Mouse (Mus musculus) hindbrain, embryonic 13.5 days (tissue): ENCODE results near the gene Rab17. TPM values are rescaled to one million over a fixed set of nuclear protein-coding genes. Genes with fewer than 3 reads are reported as not detected.

Source experiments
- ATAC-seq: fragments of 200-750 bp; cut with Nextera tagmentation; 2 replicates; pipeline ENCODE4 v1.8.0; 2017; ENCODE audit warnings: moderate TSS enrichment; ENCODE audit not compliant: low FRiP score
- H3K27ac ChIP-seq: fragments of 300-500 bp; sonication (generic); 2 replicates; pipeline ENCODE4 v1.5.1; 2015; ENCODE audit warnings: inconsistent platforms, mild to moderate bottlenecking, moderate library complexity
- H3K27me3 ChIP-seq: fragments of 300-500 bp; sonication (generic); 2 replicates; pipeline ENCODE4 v1.6.1; 2015; ENCODE audit warnings: mild to moderate bottlenecking, inconsistent platforms
- H3K36me3 ChIP-seq: fragments of 300-500 bp; sonication (generic); 2 replicates; pipeline ENCODE4 v1.6.1; 2015; ENCODE audit warnings: mild to moderate bottlenecking, inconsistent platforms
- H3K4me1 ChIP-seq: fragments of 300-500 bp; sonication (generic); replicated peaks from 2 replicates; pipeline ENCODE4 v1.6.1; 2015; ENCODE audit warnings: inconsistent platforms
- H3K4me2 ChIP-seq: fragments of 300-500 bp; sonication (generic); 2 replicates; pipeline ENCODE4 v1.6.1; 2015; ENCODE audit warnings: inconsistent platforms, mild to moderate bottlenecking, moderate library complexity
- H3K4me3 ChIP-seq: fragments of 300-500 bp; sonication (generic); 2 replicates; pipeline ENCODE4 v1.5.1; 2015; ENCODE audit warnings: mild to moderate bottlenecking, inconsistent platforms
- H3K9ac ChIP-seq: fragments of 300-500 bp; sonication (generic); 2 replicates; pipeline ENCODE4 v1.6.1; 2015; ENCODE audit warnings: mild to moderate bottlenecking, inconsistent platforms
- H3K9me3 ChIP-seq: fragments of 300-500 bp; sonication (generic); 2 replicates; pipeline ENCODE4 v1.6.1; 2016; ENCODE audit warnings: inconsistent platforms
- WGBS: fragments of 180-500 bp; shearing (Covaris S2); methylation state at CpG from one replicate; pipeline ENCODE4 v1.1.7; 2015; 5-methylcytosine and 5-hydroxymethylcytosine counted together
- polyA plus RNA-seq: library from polyadenylated mRNA; unstranded; fragments of >200 nt; fragmentation: Nextera tagmentation; extraction: Ambion mirVana; gene quantifications from 2 replicates; pipeline ENCODE4 v1.2.1, GENCODE M21; 2015

Rab17 gene
- polyA plus RNA-seq, 1 experiment from 2014 or later = 0.55 TPM

GRCm38 (mm10) chr1:90921687-90922086 is 47.8 kb downstream of the Rab17 start:
- Histone ChIP-seq H3K4me3 (no peak overlapping the region), H3K4me2 (no peak overlapping the region), H3K9ac (no peak overlapping the region), H3K27me3 (peaks cover 5% of the 10 kb centered on the region; the same call in 1 of the 2 replicates), H3K4me1 (no peaks in the 10 kb centered on the region), H3K9me3 (peaks cover 16% of the 10 kb centered on the region), H3K27ac (no peak overlapping the region), H3K36me3 (no peaks in the 10 kb centered on the region)
- 94% methylated on average over 9 of the region's 9 CpGs for WGBS
- ATAC-seq = no peak

- Histone ChIP-seq H3K4me1 (peaks cover 10% of the 10 kb centered on the region), H3K36me3 (no peaks in the 10 kb centered on the region), H3K4me3 (no peak overlapping the region), H3K9ac (no peak overlapping the region), H3K4me2 (no peak overlapping the region), H3K9me3 (peaks cover 16% of the 10 kb centered on the region), H3K27ac (no peak overlapping the region), H3K27me3 (peaks cover 30% of the 10 kb centered on the region)
- 78% methylated on average over 6 of the region's 6 CpGs for WGBS
- no peak for ATAC-seq
Observed at GRCm38 (mm10) chr1:90917509-90917908, 52.0 kb downstream of the Rab17 start.

GRCm38 (mm10) chr1:90914948-90915569 is 54.4 kb downstream of the Rab17 start, which contains the start of gene Mlph:
Gene Mlph, plus strand, starts transcription at chr1:90915085.
- ATAC-seq = no peak
- 13% methylated on average over 18 of the region's 18 CpGs for WGBS
- peak within 1 kb of the TSS; percentile 12; the same call in 1 of the 2 replicates for H3K4me3 ChIP-seq

DNA sequence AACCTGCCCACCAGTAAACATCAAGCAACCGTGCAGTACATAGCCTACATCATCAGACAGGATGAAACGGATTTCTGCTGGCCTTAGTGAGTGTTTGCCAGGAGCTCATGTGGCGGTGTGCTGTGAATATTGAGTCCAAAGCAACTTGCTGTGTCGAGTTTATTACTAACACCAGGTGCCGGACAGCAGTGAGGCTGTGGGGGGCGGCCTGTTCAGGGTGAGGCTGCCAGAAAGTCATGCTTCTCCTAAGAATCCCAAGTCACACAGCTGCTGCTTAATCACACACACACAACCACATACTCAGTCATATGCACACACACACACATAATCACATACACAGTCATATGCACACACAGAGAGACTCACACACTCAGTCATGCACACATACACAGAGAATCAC is 56.2 kb downstream of the Rab17 start:
- H3K36me3 ChIP-seq = no peaks in the 10 kb centered on the region
- peaks cover 44% of the 10 kb centered on the region for H3K27me3 ChIP-seq
- H3K27ac ChIP-seq = no peak overlapping the region
- H3K4me1 ChIP-seq = peaks cover 18% of the 10 kb centered on the region
- ATAC-seq = no peak
- WGBS = 67% methylated on average over 6 of the region's 6 CpGs
- H3K9me3 ChIP-seq = no peaks in the 10 kb centered on the region
- H3K4me2 ChIP-seq = no peak overlapping the region
- H3K9ac ChIP-seq = no peak overlapping the region
- no peak overlapping the region for H3K4me3 ChIP-seq

More at GRCm38 (mm10) chr1:90914948-90915569, 54.4 kb downstream of the Rab17 start, which contains the start of gene Mlph:
- H3K9ac ChIP-seq = 0 out of 2 replicates have a peak within 1 kb of the TSS, but pooled peaks have one; percentile 19
- H3K9me3 ChIP-seq = peaks cover 12% of the 10 kb centered on the region
- H3K27me3 ChIP-seq = peaks cover 34% of the 10 kb centered on the region
- H3K27ac ChIP-seq = no peak within 1 kb of the TSS
- no peaks in the 10 kb centered on the region for H3K36me3 ChIP-seq
- H3K4me1 ChIP-seq = peaks cover 11% of the 10 kb centered on the region
- peak within 1 kb of the TSS; percentile 48 for H3K4me2 ChIP-seq

DNA sequence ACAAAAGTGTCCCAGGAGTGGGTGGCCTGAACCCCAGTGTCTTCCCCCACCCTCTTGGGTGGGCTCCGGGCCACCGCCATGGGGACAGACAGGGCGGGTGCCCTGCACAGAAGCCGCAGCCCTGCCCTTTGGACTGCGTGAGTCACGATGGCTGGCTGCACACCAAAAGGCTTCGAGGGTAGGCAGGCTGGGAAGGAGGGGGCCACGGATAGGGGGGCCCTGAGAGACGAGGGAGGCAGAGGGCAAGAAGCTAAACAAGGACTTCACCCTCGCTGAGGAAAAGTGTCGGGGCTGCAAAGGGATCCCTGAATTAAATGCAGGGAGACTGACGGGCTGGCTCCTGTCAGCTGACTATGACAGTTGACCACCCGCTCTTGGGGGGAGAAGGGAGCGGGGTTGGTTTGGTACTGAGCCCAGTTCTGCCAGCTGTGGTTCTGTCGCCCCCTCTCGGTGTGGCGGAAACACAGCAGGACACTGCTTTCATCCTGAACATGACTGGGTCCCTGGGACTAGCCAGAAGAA is 59.8 kb downstream of the Rab17 start:
- no peak overlapping the region for H3K4me3 ChIP-seq
- H3K9me3 ChIP-seq = no peaks in the 10 kb centered on the region
- H3K4me1 ChIP-seq = peaks cover 13% of the 10 kb centered on the region
- peaks cover 23% of the 10 kb centered on the region for H3K27me3 ChIP-seq
- H3K27ac ChIP-seq = no peak overlapping the region
- 33% methylated on average over 17 of the region's 17 CpGs for WGBS
- peak overlapping the region; percentile 17; the same call in 1 of the 2 replicates for H3K4me2 ChIP-seq
- ATAC-seq = peak; percentile 65; the same call in 1 of the 2 replicates
- no peak overlapping the region for H3K9ac ChIP-seq
- no peaks in the 10 kb centered on the region for H3K36me3 ChIP-seq

- H3K27me3 ChIP-seq = peaks cover 18% of the 10 kb centered on the region; the same call in 1 of the 2 replicates
- no peak overlapping the region for H3K9ac ChIP-seq
- H3K4me1 ChIP-seq = peaks cover 11% of the 10 kb centered on the region
- no peak overlapping the region for H3K27ac ChIP-seq
- no peak; the same call in 1 of the 2 replicates for ATAC-seq
- H3K9me3 ChIP-seq = no peaks in the 10 kb centered on the region
- H3K4me2 ChIP-seq = no peak overlapping the region
- no peak overlapping the region for H3K4me3 ChIP-seq
- no peaks in the 10 kb centered on the region for H3K36me3 ChIP-seq
Observed at GRCm38 (mm10) chr1:90909161-90909560, 60.3 kb downstream of the Rab17 start.

Other genes starting within 250 kb of the Rab17 start
- 6.4 and 10.0 TPM in 2 replicates for gene Col6a3, start 125.7 kb downstream of the Rab17 start, polyA plus RNA-seq
- gene Mlph, start 54.6 kb downstream of the Rab17 start, polyA plus RNA-seq = 0.04 and 0.17 TPM in 2 replicates
- gene Prlh, start 16.6 kb downstream of the Rab17 start, polyA plus RNA-seq = not detected in 2 replicates
- 35.5 and 39.1 TPM in 2 replicates for gene Lrrfip1, start 29.1 kb upstream of the Rab17 start, polyA plus RNA-seq
- 0.16 and 0.23 TPM in 2 replicates for gene Rbm44, start 175.4 kb upstream of the Rab17 start, polyA plus RNA-seq
- 3.2 and 3.3 TPM in 2 replicates for gene Ramp1, start 210.2 kb upstream of the Rab17 start, polyA plus RNA-seq